Mouse (Mus musculus) liver, postnatal 0 days (tissue): ENCODE measurements around the gene Dact2.

Experiments
- CTCF ChIP-seq: sonication (generic); IDR thresholded peaks from 2 replicates; pipeline ENCODE4 v1.5.1; 2016; ENCODE audit warnings: antibody characterized with exemption, low read depth
- EP300 ChIP-seq: IDR thresholded peaks from 2 replicates; pipeline ENCODE4 v1.6.1; 2016; ENCODE audit warnings: antibody characterized with exemption, low read depth, mild to moderate bottlenecking

DNA sequence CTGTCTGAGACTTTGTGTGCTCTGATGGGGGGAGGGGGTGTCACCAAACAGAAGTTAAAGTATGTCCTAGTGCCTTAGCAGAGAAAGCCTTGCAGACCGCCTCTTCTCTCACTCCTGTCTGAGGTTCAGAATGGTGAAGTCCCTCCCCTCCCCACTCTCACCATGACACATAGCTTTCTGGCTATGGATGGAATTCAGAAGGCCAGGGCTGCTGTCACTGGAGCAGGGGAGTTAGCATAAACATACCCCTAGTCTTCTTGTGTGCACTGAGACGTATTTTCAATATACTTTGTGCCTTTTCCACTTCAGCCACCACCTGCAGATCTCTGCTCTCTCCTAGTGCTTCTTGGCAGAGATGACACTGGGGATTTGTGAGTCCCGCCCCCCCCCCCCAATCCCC, 31.9 kb downstream of the Dact2 start:
- no peak for TF ChIP-seq CTCF
- TF ChIP-seq EP300: no peak
